Mouse (Mus musculus) heart, embryonic 15.5 days (tissue): ENCODE data around the gene Telo2. TPM values are rescaled to one million over a fixed set of nuclear protein-coding genes. Genes with fewer than 3 reads are reported as not detected.

Experiments used
- polyA plus RNA-seq: library from polyadenylated mRNA; unstranded; fragments of >200 nt; fragmentation: Nextera tagmentation; extraction: Ambion mirVana; gene quantifications from 2 replicates; pipeline ENCODE4 v1.2.1, GENCODE M21; 2015

Telo2 gene
- polyA plus RNA-seq, 1 experiment from 2014 or later, result 22.9 TPM

Other genes with a start within 250 kb of the Telo2 start
- gene Igfals, start 250.0 kb downstream of the Telo2 start, polyA plus RNA-seq, result 0.19 and 0.23 TPM in 2 replicates
- 28.6 and 42.8 TPM in 2 replicates for gene Nubp2, start 229.6 kb downstream of the Telo2 start, polyA plus RNA-seq
- gene Spsb3, start 229.3 kb downstream of the Telo2 start, polyA plus RNA-seq, result 22.7 and 30.6 TPM in 2 replicates
- 16.6 and 21.3 TPM in 2 replicates for gene Eme2, start 220.9 kb downstream of the Telo2 start, polyA plus RNA-seq
- gene Mrps34, start 220.9 kb downstream of the Telo2 start, polyA plus RNA-seq, result 74.7 and 78.0 TPM in 2 replicates
- 32.2 and 36.5 TPM in 2 replicates for gene Nme3, start 219.5 kb downstream of the Telo2 start, polyA plus RNA-seq
- 23.2 and 28.2 TPM in 2 replicates for gene Mapk8ip3, start 179.0 kb downstream of the Telo2 start, polyA plus RNA-seq
- 73.4 and 100 TPM in 2 replicates for gene Jpt2, start 155.3 kb downstream of the Telo2 start, polyA plus RNA-seq
- 4.1 and 6.3 TPM in 2 replicates for gene Cramp1l, start 100.2 kb downstream of the Telo2 start, polyA plus RNA-seq
- 8.9 and 13.3 TPM in 2 replicates for gene Ift140, start 99.9 kb downstream of the Telo2 start, polyA plus RNA-seq
- 23.1 and 24.8 TPM in 2 replicates for gene Tmem204, start 32.4 kb downstream of the Telo2 start, polyA plus RNA-seq
- 0.16 and 0.30 TPM in 2 replicates for gene Ptx4, start 4.8 kb upstream of the Telo2 start, polyA plus RNA-seq
- gene Clcn7, start 17.4 kb upstream of the Telo2 start, polyA plus RNA-seq, result 14.8 and 18.3 TPM in 2 replicates
- 0.05 TPM in 1 of 2 replicates, not detected in the other for gene Ccdc154, start 46.5 kb upstream of the Telo2 start, polyA plus RNA-seq
- 0.33 and 0.77 TPM in 2 replicates for gene Gm38655, start 59.5 kb upstream of the Telo2 start, polyA plus RNA-seq
- 23.7 and 24.4 TPM in 2 replicates for gene BC003965, start 68.6 kb upstream of the Telo2 start, polyA plus RNA-seq
- 4.6 and 5.3 TPM in 2 replicates for gene Unkl, start 72.4 kb upstream of the Telo2 start, polyA plus RNA-seq
- 20.4 and 27.1 TPM in 2 replicates for gene Gnptg, start 124.2 kb upstream of the Telo2 start, polyA plus RNA-seq
- gene Tsr3, start 124.2 kb upstream of the Telo2 start, polyA plus RNA-seq, result 24.7 and 31.2 TPM in 2 replicates
- 0.34 and 1.7 TPM in 2 replicates for gene Baiap3, start 140.4 kb upstream of the Telo2 start, polyA plus RNA-seq
- gene Ube2i, start 158.7 kb upstream of the Telo2 start, polyA plus RNA-seq, result 322 and 354 TPM in 2 replicates
- gene Prss34, start 182.4 kb upstream of the Telo2 start, polyA plus RNA-seq, result 0.73 and 0.98 TPM in 2 replicates
- not detected in 2 replicates for gene Prss28, start 192.7 kb upstream of the Telo2 start, polyA plus RNA-seq
- not detected in 2 replicates for gene Prss29, start 202.7 kb upstream of the Telo2 start, polyA plus RNA-seq
- 0.20 and 0.29 TPM in 2 replicates for gene Tpsab1, start 229.6 kb upstream of the Telo2 start, polyA plus RNA-seq